8 mouse cellular contexts compared by ENCODE assay signal in the genomic region with DNA sequence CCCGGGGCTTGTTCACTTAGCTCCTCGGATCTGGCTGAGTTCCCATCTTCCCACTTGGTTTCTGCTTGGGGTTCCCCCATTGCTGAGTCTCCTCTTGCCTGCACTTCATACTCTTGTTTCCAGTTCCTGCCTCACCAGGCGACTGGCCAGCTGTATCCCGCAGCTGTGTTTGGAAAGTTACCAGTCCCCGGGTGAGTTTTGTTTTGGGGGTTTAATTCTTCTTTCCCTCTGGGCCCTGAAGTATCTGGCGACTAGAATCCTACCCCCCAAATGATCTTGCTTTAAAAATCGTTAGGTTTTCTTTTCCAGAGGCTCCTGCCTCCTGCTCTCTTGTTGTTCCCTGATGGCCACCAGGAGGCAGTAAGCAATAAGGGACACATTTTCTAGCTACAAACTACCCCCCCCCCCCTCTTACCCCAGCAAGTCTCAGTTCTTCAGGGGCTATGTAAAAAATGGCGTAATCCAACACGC. TPM values are rescaled to one million over a fixed set of nuclear protein-coding genes. Genes with fewer than 3 reads are reported as not detected.
DNase-seq lines count a peak whose midpoint lies in the region; ATAC-seq lines count a peak whose summit lies in the region.

No protein-coding gene starts in this region.

- no peak overlapping the region for H3K4me2 ChIP-seq in intestine, embryonic 16.5 days (ENCODE audit: low read depth, low read length)
- H3K4me2 ChIP-seq in forebrain, embryonic 12.5 days = no peak overlapping the region

- no peaks in the 10 kb centered on the region for H3K4me1 ChIP-seq in intestine, embryonic 16.5 days (ENCODE audit: control insufficient read depth, insufficient read depth, low read length)
- H3K4me1 ChIP-seq in forebrain, embryonic 12.5 days = peaks cover 12% of the 10 kb centered on the region

- peak; percentile 22 to 48 for DNase-seq in heart, postnatal 10 days
- DNase-seq in heart, adult 18-20 months = no peak
- peak; percentile 68 for DNase-seq in ES-CJ7 (ENCODE audit: low read depth, low spot score)
- peak; percentile 29 for DNase-seq in cerebellum, adult 11-12 months
- DNase-seq in layer of hippocampus, postnatal 10 days (ENCODE audit: low spot score in 2 of 2) = peak; percentile 56 to 66
- no peak for DNase-seq in neural tube, embryonic 10.5 days (ENCODE audit: extremely low spot score, low spot score)

- peaks cover 3% of the 10 kb centered on the region; the same call in 1 of the 2 replicates for H3K27me3 ChIP-seq in intestine, embryonic 16.5 days (replicated peaks; ENCODE audit: control insufficient read depth, insufficient read depth, low read length)
- H3K27me3 ChIP-seq in forebrain, embryonic 12.5 days = no peaks in the 10 kb centered on the region

- H3K9me3 ChIP-seq in intestine, embryonic 16.5 days (ENCODE audit: control insufficient read depth, low read length) = peaks cover 3% of the 10 kb centered on the region; the same call in 1 of the 2 replicates
- H3K9me3 ChIP-seq in forebrain, embryonic 12.5 days = no peaks in the 10 kb centered on the region

- no peak for ATAC-seq in intestine, embryonic 16.5 days
- ATAC-seq in forebrain, embryonic 12.5 days (ENCODE audit: low FRiP score) = no peak

- no peak overlapping the region for H3K27ac ChIP-seq in intestine, embryonic 16.5 days (ENCODE audit: low read length)
- H3K27ac ChIP-seq in forebrain, embryonic 12.5 days = no peak overlapping the region

- 39% methylated on average over 9 of the region's 9 CpGs for WGBS in intestine, embryonic 16.5 days
- WGBS in forebrain, embryonic 12.5 days = 61% methylated on average over 9 of the region's 9 CpGs

- H3K36me3 ChIP-seq in intestine, embryonic 16.5 days (ENCODE audit: control insufficient read depth, insufficient read depth, low read length) = no peaks in the 10 kb centered on the region
- H3K36me3 ChIP-seq in forebrain, embryonic 12.5 days (replicated peaks) = no peaks in the 10 kb centered on the region

- H3K4me3 ChIP-seq in intestine, embryonic 16.5 days (ENCODE audit: low read length) = no peak overlapping the region
- no peak overlapping the region for H3K4me3 ChIP-seq in forebrain, embryonic 12.5 days (replicated peaks)

- intact Hi-C loops in heart, postnatal 10 days (cut with DNase I) = loop anchor here (2.0 kb wide), 2 partner anchors 106 to 390 kb away; no protein-coding TSS in a partner anchor

- H3K9ac ChIP-seq in intestine, embryonic 16.5 days (ENCODE audit: low read depth, low read length) = no peak overlapping the region
- H3K9ac ChIP-seq in forebrain, embryonic 12.5 days = no peak overlapping the region

RNA-seq across cellular contexts. Expression of a gene that starts 57.3 kb away (rescaled TPM):
- total RNA-seq in heart, postnatal 10 days (2021) = under 1 TPM; 0.55 to 0.60 TPM
- total RNA-seq in heart, adult 18-20 months (2021) = under 1 TPM; 0.12 to 0.41 TPM
- total RNA-seq in layer of hippocampus, postnatal 10 days (2021) = 1 to 10 TPM; 1.5 to 1.6 TPM
- polyA plus RNA-seq in intestine, embryonic 16.5 days (2015; fragmentation: Nextera tagmentation; extraction: Ambion mirVana) = 0.34 and 0.54 TPM in 2 replicates
- 0.05 TPM in 2 replicates for polyA plus RNA-seq in forebrain, embryonic 12.5 days (2016; fragmentation: Nextera tagmentation; extraction: Ambion mirVana)

Comparison
In these comparisons a context has a peak if more than half of its experiments do, and no peak if none do; other contexts are left out.
1. DNase-seq: peak in heart, postnatal 10 days (2 of 2), ES-CJ7 (single experiment), cerebellum, adult 11-12 months (single experiment) and layer of hippocampus, postnatal 10 days (2 of 2); none in heart, adult 18-20 months (0 of 2) and neural tube, embryonic 10.5 days (single experiment).